Mouse (Mus musculus): ENCODE results near the gene BC053393. TPM values are rescaled to one million over a fixed set of nuclear protein-coding genes. Genes with fewer than 3 reads are reported as not detected.
"Not testable (repeated sequence)": the region's sequence is repeated elsewhere in the genome, so short reads cannot be mapped to it uniquely, and the experiment has no call there.

BC053393 gene
- polyA plus RNA-seq, 1 experiment from 2014 or later: not detected

- ATAC-seq (ENCODE audit: low read depth): no peak
- Histone ChIP-seq H3K4me1 (replicated peaks) (0 out of 2 replicates have a peak, but pooled peaks cover 3% of the 10 kb centered on the region), H3K9ac (no peak overlapping the region), H3K36me3 (no peaks in the 10 kb centered on the region), H3K4me3 (replicated peaks) (no peak overlapping the region), H3K9me3 (replicated peaks) (no peaks in the 10 kb centered on the region), H3K27ac (no peak overlapping the region), H3K4me2 (no peak overlapping the region), H3K27me3 (no peaks in the 10 kb centered on the region)
- 44% methylated on average over 5 of the region's 5 CpGs for WGBS (ENCODE audit: insufficient replicate concordance)
- DNase-seq: no peak
These were observed 7.5 kb downstream of the BC053393 start for GRCm38 (mm10) chr11:46578771-46579281.

DNA sequence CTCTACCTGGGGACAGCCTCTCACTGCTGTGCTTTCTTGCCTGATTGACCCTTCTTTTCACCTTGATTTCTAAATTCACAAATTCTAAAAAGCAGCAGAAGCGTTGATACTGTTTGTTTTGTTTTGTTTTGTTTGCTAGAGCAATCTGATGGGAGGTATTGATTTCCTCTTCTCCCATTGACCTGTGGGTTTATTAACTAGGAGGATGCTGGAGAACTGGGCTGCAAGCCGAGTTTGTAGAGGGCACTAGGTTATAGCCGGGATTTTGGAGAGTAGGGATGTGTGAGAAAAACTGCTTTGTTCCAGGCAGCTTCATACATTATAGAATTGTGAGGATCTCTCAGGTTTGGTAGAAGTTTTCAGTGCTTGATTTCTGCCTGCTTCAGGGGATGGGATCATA, 9.1 kb downstream of the BC053393 start:
- DNase-seq: no peak
- Histone ChIP-seq H3K27ac (no peak overlapping the region), H3K4me1 (replicated peaks) (0 out of 2 replicates have a peak, but pooled peaks cover 3% of the 10 kb centered on the region), H3K4me3 (replicated peaks) (no peak overlapping the region), H3K9me3 (replicated peaks) (no peaks in the 10 kb centered on the region), H3K9ac (no peak overlapping the region), H3K27me3 (no peaks in the 10 kb centered on the region), H3K36me3 (no peaks in the 10 kb centered on the region), H3K4me2 (no peak overlapping the region)
- ATAC-seq (ENCODE audit: low read depth): no peak; the same call in 1 of the 2 replicates
- 53% methylated on average over 3 of the region's 3 CpGs for WGBS (ENCODE audit: insufficient replicate concordance)

GRCm38 (mm10) chr11:46582741-46583140, 11.4 kb downstream of the BC053393 start:
- H3K9ac ChIP-seq: no peak overlapping the region
- no peaks in the 10 kb centered on the region for H3K36me3 ChIP-seq
- H3K27me3 ChIP-seq: no peaks in the 10 kb centered on the region
- 0 out of 2 replicates have a peak, but pooled peaks cover 3% of the 10 kb centered on the region for H3K4me1 ChIP-seq (replicated peaks)
- no peaks in the 10 kb centered on the region for H3K9me3 ChIP-seq (replicated peaks)
- H3K4me2 ChIP-seq: no peak overlapping the region
- peak; percentile 50 for ATAC-seq (ENCODE audit: low read depth)
- no peak for DNase-seq
- no peak overlapping the region for H3K4me3 ChIP-seq (replicated peaks)
- WGBS (ENCODE audit: insufficient replicate concordance): 62% methylated on average over 5 of the region's 5 CpGs
- peak overlapping the region; percentile 23; the same call in 1 of the 2 replicates for H3K27ac ChIP-seq

DNA sequence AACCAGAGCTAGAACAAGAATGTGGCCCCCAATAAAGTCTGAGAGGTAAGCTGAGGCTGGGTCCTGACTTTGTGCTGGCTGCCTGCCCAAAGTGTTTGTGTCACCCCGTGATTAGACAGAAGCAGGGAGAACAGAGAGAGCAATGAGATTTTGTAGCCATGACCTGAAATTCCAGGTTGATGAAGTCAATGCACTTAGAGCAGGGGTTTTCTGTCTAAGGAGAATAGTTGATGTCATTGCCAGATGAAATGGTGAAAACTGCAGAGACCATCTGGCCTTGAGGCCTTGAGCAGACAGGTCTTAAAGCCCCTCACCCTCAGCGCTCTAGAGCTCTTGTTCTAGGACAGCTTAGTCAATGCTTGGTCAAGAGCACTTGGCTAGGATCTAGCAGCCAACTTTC, 21.1 kb downstream of the BC053393 start:
- Histone ChIP-seq H3K4me3 (replicated peaks) (no peak overlapping the region), H3K9me3 (replicated peaks) (no peaks in the 10 kb centered on the region), H3K4me1 (replicated peaks) (no peaks in the 10 kb centered on the region), H3K36me3 (no peaks in the 10 kb centered on the region), H3K4me2 (no peak overlapping the region), H3K9ac (no peak overlapping the region), H3K27ac (no peak overlapping the region), H3K27me3 (no peaks in the 10 kb centered on the region)
- DNase-seq: no peak
- ATAC-seq (ENCODE audit: low read depth): no peak
- 75% methylated on average over 2 of the region's 2 CpGs for WGBS (ENCODE audit: insufficient replicate concordance)

GRCm38 (mm10) chr11:46619929-46620328, 48.6 kb downstream of the BC053393 start:
- WGBS (ENCODE audit: insufficient replicate concordance): 71% methylated on average over 1 of the region's 1 CpGs
- H3K4me2 ChIP-seq: no peak overlapping the region

DNA sequence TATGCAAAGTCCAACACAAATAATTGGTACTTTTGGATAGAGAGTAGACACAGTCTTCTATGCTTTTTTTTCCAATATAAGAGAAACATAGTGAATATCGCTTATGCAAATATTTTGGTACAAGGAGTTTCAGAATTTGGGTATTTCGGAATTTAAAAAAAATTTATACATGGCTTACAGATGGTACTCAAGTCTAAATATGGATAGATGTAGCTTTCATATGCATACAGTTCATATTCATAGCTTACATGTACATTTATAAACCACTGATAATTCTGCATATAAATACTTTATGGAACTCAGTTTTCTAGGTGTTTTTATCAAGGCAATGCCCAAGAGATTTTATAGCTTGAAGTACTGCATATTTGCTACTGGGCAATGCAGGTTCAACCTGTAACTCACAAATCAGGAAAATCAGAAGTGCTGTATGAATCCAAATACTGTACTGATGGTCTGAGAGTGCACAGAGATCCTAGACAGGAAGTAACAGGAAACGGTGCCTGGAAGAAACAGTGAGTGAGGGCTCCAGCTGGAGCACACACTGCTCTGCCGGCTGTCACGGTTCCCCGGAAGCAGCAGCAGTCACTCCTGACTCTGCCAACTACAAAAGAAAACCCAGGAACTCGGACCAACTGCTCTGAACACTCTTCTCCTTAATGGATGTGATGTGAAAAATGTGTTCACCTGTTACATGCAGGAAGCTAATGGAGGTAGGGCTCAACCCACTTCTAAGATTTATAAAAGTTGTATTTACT, 49.3 kb downstream of the BC053393 start:
- WGBS (ENCODE audit: insufficient replicate concordance): 38% methylated on average over 7 of the region's 7 CpGs

More at GRCm38 (mm10) chr11:46619929-46620328, 48.6 kb downstream of the BC053393 start:
- no peaks in the 10 kb centered on the region for H3K9me3 ChIP-seq (replicated peaks)
- H3K27me3 ChIP-seq: no peaks in the 10 kb centered on the region
- no peaks in the 10 kb centered on the region for H3K4me1 ChIP-seq (replicated peaks)
- no peak for DNase-seq
- H3K36me3 ChIP-seq: no peaks in the 10 kb centered on the region
- H3K9ac ChIP-seq: no peak overlapping the region
- ATAC-seq (ENCODE audit: low read depth): no peak
- no peak overlapping the region for H3K4me3 ChIP-seq (replicated peaks)
- no peak overlapping the region for H3K27ac ChIP-seq

DNA sequence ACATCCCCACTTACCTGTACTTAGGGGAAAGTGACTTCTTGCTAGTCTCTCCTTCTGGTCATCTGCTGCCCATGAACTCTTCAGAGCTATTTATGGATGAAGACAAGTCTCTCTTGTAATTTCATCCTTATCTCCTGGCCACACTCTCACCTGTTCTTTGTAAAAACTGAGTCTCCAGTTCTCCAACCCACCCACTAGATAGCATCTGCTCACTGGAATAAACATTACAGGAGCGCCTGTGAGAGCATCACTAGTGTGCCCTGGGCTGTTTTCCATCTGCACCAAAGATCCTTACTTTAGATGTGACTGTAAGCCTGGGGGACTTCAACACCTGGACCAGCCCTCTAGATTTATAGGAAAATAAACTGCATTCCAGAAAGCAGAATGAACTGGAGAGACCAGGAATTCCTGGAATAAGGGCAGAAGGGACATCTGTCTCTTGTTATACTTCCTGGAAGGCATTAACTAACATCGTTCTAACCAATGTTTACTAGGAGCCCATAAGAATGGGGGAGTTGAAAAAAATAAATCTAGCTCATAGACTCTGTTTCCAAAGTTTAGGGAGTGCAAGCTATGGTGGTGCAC, 58.0 kb downstream of the BC053393 start, which contains the start of gene Dppa1:
TSS of gene Dppa1 (minus strand) at position 51 of the 585 bp plus-strand sequence.
- H3K9ac ChIP-seq: no peak within 1 kb of the TSS
- no peaks in the 10 kb centered on the region for H3K36me3 ChIP-seq
- ATAC-seq (ENCODE audit: low read depth): no peak
- WGBS (ENCODE audit: insufficient replicate concordance): 52% methylated on average over 2 of the region's 2 CpGs
- H3K4me1 ChIP-seq (replicated peaks): no peaks in the 10 kb centered on the region
- H3K27me3 ChIP-seq: no peaks in the 10 kb centered on the region
- H3K4me2 ChIP-seq: no peak within 1 kb of the TSS
- H3K27ac ChIP-seq: no peak within 1 kb of the TSS
- H3K9me3 ChIP-seq (replicated peaks): no peaks in the 10 kb centered on the region
- no peak within 1 kb of the TSS for H3K4me3 ChIP-seq (replicated peaks)
- DNase-seq: no peak

More for the DNA sequence above, 49.3 kb downstream of the BC053393 start:
- no peaks in the 10 kb centered on the region for H3K27me3 ChIP-seq
- H3K4me1 ChIP-seq (replicated peaks): no peaks in the 10 kb centered on the region
- no peak for DNase-seq
- no peak overlapping the region for H3K9ac ChIP-seq
- ATAC-seq (ENCODE audit: low read depth): no peak
- H3K36me3 ChIP-seq: no peaks in the 10 kb centered on the region
- H3K9me3 ChIP-seq (replicated peaks): no peaks in the 10 kb centered on the region
- H3K4me3 ChIP-seq (replicated peaks): no peak overlapping the region
- no peak overlapping the region for H3K4me2 ChIP-seq
- H3K27ac ChIP-seq: no peak overlapping the region

DNA sequence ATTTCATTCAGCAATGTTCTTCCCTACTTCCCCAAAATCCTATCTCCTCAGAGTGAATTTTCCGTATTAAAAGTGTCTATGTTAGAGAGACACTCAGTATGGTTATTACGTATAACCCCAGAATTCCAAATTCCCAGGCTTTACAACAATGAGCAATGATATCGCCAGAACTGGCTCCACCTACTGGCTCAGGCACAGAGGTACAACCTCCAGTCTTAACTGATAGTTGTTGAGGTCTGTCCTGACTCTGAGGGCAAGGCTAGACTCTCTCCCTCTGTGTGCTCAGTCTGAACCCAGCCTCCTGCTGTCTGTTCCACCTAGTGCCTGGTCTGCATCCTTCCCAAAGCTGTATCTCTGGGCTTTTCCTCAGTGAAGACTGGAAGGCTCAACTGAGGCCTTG, 60.3 kb downstream of the BC053393 start:
- DNase-seq: no peak

DNA sequence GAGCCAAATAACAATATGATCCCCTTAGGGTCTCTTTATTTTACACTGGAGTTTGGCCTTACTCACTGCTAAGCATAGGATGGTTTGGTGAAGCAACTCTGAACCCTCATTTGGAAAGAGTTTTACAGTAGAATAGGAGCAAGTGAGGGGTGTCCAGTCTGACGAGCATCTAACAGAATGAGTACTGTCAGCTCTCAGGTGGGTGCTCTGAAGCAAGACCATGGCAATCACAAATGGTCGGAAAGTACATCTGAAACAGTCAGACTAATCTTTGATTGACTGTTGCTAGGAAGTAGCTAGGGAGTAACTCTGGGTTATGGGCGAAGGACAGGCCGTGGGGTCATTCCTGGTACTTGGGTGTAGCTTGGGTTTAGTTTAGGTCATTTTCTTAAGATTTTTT, 64.2 kb downstream of the BC053393 start:
- not testable (repeated sequence) for H3K4me2 ChIP-seq; ATAC-seq (ENCODE audit: low read depth); H3K4me3 ChIP-seq (replicated peaks); H3K27me3 ChIP-seq; H3K4me1 ChIP-seq (replicated peaks); DNase-seq; H3K9me3 ChIP-seq (replicated peaks); H3K36me3 ChIP-seq; H3K9ac ChIP-seq; H3K27ac ChIP-seq
- 61% methylated on average over 4 of the region's 4 CpGs for WGBS (ENCODE audit: insufficient replicate concordance)

More for the DNA sequence above, 60.3 kb downstream of the BC053393 start:
- Histone ChIP-seq H3K27ac (no peak overlapping the region), H3K36me3 (no peaks in the 10 kb centered on the region), H3K27me3 (no peaks in the 10 kb centered on the region), H3K4me3 (replicated peaks) (no peak overlapping the region), H3K4me2 (no peak overlapping the region), H3K4me1 (replicated peaks) (no peaks in the 10 kb centered on the region), H3K9me3 (replicated peaks) (no peaks in the 10 kb centered on the region), H3K9ac (no peak overlapping the region)
- no peak for ATAC-seq (ENCODE audit: low read depth)
- WGBS (ENCODE audit: insufficient replicate concordance): 26% methylated on average over 3 of the region's 3 CpGs

- 43% methylated on average over 3 of the region's 3 CpGs for WGBS (ENCODE audit: insufficient replicate concordance)
These were observed 65.2 kb downstream of the BC053393 start for GRCm38 (mm10) chr11:46636568-46636967.

More at GRCm38 (mm10) chr11:46636568-46636967, 65.2 kb downstream of the BC053393 start:
- no peak overlapping the region for H3K27ac ChIP-seq
- no peak overlapping the region for H3K4me3 ChIP-seq (replicated peaks)
- no peak overlapping the region for H3K9ac ChIP-seq
- no peaks in the 10 kb centered on the region for H3K4me1 ChIP-seq (replicated peaks)
- no peaks in the 10 kb centered on the region for H3K9me3 ChIP-seq (replicated peaks)
- DNase-seq (no peak), ATAC-seq (ENCODE audit: low read depth) (no peak)
- no peaks in the 10 kb centered on the region for H3K27me3 ChIP-seq
- no peaks in the 10 kb centered on the region for H3K36me3 ChIP-seq
- H3K4me2 ChIP-seq: no peak overlapping the region

Data from liver, embryonic 13.5 days (tissue).